Mouse (Mus musculus): Measurements from ENCODE around the gene Lta. TPM values are rescaled to one million over a fixed set of nuclear protein-coding genes. Genes with fewer than 3 reads are reported as not detected.

Gene Lta
- polyA plus RNA-seq, 1 experiment from 2014 or later = 0.14 TPM

DNA sequence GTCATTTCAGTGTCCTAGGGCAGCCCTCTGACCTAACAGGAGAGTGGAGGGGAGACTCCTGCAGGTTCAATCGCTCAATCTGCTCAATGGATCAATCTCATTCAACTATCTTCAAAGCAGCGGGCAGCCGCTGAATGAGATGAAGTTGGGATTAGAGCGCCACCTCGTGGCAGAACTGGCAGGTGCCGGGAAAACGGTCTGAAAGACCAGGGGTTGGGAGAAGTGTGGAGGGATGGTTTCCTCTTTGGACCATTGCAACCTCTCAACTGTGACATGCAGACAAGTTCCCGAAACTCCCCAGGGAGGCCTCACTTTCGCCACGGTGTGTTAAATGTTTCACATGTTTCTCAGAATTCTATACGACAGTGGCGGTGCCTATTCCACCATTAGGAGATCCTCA, 26.9 kb upstream of the Lta start:
- ChIA-PET CTCF (interaction anchor here (0.7 to 20.7 kb wide), 11 partner anchors 9 to 72 kb away, joined by 3 to 239 read pairs (median 4); partner anchors contain the start of genes Aif1 and Ddx39b), POLR2A (interaction anchor here (1.0 to 1.4 kb wide), 2 partner anchors 11 to 57 kb away, joined by 4 to 7 read pairs; no protein-coding TSS in a partner anchor)
- no peak for TF ChIP-seq CTCF (IDR thresholded peaks at IDR 0.05)
- ATAC-seq = no peak
- in situ Hi-C loops (cut with MboI; ENCODE audit: low pct_unique_long_range_greater_than_20kb) = loop anchor here (5.0 to 10.0 kb wide), 2 partner anchors 65 to 217 kb away; partner anchors contain the start of gene Vwa7
- H3K27me3 ChIP-seq = no peaks in the 10 kb centered on the region
- DNase-seq (ENCODE audit: low read depth, low spot score) = no peak

DNA sequence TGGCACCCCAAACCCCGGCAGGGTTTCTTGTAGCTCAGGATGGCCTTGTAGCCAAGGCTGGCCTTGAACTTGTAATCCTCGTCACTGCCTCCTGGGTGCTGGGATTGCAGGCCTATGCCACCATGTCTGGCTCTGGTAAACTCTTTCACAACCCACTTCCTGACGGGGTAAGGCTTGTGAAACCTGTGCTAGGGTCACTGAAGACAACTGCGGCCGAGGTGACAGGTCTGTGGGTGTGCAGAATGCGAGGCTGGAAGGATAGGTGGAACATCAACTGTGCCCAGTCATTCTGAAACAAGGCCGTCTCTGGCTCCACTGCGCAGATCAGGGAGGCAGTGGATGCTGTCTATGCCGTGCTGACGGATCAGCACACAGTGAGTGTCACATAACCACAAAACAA, 25.9 kb upstream of the Lta start:
- DNase-seq (ENCODE audit: low read depth, low spot score) (no peak), ATAC-seq (no peak)
- ChIA-PET POLR2A (interaction anchor here (0.6 kb wide), 1 partner anchor 44 kb away, joined by 3 read pairs; no protein-coding TSS in a partner anchor), CTCF (interaction anchor here (0.7 to 20.7 kb wide), 11 partner anchors 8 to 60 kb away, joined by 3 to 239 read pairs (median 4); partner anchors contain the start of genes Aif1 and Ddx39b)
- no peak for TF ChIP-seq CTCF (IDR thresholded peaks at IDR 0.05)
- in situ Hi-C loops (cut with MboI; ENCODE audit: low pct_unique_long_range_greater_than_20kb) = loop anchor here (5.0 to 10.0 kb wide), 2 partner anchors 64 to 216 kb away; partner anchors contain the start of gene Vwa7
- no peaks in the 10 kb centered on the region for H3K27me3 ChIP-seq

DNA sequence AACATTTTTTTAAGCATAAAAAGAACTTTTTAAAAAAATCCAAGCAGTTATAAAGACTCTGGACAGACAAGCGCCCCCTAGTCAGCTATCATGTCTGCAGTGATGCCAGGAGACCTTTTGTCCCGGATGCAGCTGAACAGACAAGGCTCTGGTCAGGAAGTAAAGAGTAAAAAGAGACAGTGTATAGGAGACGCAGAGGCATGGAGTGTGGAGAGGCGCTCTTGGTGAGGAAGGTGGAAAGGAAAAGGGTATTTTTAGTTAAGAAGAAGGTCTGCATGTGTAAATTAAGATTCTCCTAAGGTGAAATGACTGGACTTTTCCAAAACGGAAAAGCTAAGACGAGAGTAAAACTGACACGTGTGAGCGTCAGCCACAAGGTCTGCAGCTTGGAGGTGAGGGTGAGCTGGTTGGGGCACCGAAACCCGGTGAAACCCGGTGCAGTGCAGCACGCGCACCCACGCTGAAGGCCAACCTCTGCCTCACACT, 21.5 kb upstream of the Lta start:
- no peak for TF ChIP-seq CTCF (IDR thresholded peaks at IDR 0.05)
- no peaks in the 10 kb centered on the region for H3K27me3 ChIP-seq
- ChIA-PET POLR2A (no interaction called here), CTCF (interaction anchor here (0.8 to 20.7 kb wide), 2 partner anchors 48 to 56 kb away, joined by 3 to 239 read pairs; partner anchors contain the start of gene Aif1)
- DNase-seq (ENCODE audit: low read depth, low spot score) (no peak), ATAC-seq (no peak)
- in situ Hi-C loops (cut with MboI; ENCODE audit: low pct_unique_long_range_greater_than_20kb) = no loop called here

DNA sequence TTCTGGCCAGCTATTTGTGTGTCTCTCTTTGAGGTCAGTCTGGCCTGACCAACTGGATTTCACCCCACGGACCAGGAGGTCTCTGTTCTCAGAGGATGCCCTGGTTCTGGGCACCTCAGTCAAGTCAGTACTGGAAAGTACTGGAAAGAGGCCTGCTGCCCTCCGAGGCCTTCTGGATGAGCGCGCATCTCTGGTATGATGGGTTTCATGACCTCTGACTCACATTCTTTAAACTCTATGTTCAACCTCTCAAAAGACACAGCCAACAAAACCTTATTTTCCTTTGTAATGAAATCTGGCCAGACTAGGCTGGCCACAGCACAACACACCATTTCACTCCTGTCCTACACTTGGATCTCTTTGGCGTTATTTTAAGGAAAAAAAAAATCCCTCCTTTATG, 20.3 kb upstream of the Lta start:
- TF ChIP-seq CTCF (IDR thresholded peaks at IDR 0.05) = no peak
- in situ Hi-C loops (cut with MboI; ENCODE audit: low pct_unique_long_range_greater_than_20kb) = no loop called here
- H3K27me3 ChIP-seq = no peaks in the 10 kb centered on the region
- ChIA-PET CTCF (interaction anchor here (0.9 to 20.7 kb wide), 2 partner anchors 47 to 55 kb away, joined by 3 to 239 read pairs; partner anchors contain the start of gene Aif1), POLR2A (no interaction called here)
- DNase-seq (ENCODE audit: low read depth, low spot score) (no peak), ATAC-seq (no peak)

DNA sequence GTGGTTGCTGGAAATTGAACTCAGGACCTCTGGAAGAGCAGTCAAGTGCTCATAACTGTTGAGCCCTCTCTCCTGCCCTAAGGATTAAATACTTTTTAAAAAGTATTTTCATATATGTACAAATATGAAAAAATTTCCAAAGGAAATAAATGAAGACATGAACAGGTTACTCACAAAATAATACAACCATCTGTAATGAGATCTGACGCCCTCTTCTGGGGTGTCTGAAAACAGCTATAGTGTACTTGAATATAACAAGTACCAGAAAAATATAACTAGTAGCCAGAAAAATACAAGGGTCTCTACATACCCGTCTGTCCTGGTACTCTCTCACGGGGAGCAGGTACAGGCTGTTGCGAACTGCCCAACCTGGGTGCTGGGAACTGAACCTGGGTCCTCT, 19.5 kb upstream of the Lta start:
- in situ Hi-C loops (cut with MboI; ENCODE audit: low pct_unique_long_range_greater_than_20kb) = no loop called here
- DNase-seq (ENCODE audit: low read depth, low spot score) (no peak), ATAC-seq (no peak)
- ChIA-PET POLR2A (no interaction called here), CTCF (interaction anchor here (20.7 kb wide), 1 partner anchor 54 kb away, joined by 239 read pairs; the partner anchor contains the start of gene Aif1)
- TF ChIP-seq CTCF (IDR thresholded peaks at IDR 0.05) = no peak
- no peaks in the 10 kb centered on the region for H3K27me3 ChIP-seq

DNA sequence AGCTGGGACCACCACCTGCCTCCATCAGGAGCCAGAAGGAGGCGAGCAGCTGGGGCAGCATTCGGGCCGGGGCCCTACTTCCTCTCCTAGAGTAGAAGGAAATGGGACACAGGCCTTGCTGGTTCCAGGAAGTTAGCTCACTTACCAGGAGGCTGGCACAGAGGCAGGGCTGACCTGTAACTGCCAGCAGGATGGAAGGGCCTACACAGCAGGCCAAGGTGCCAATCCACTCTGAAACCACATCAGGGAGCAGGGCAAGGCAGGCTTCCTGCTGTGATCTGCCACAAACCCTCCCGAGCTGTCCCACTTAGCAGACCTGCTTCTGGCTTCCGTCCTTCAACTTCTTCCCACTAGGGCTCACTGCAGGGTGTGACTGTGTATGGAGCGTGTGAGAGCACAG, 17.1 kb upstream of the Lta start:
- no peaks in the 10 kb centered on the region for H3K27me3 ChIP-seq
- DNase-seq (ENCODE audit: low read depth, low spot score) (no peak), ATAC-seq (no peak)
- CTCF ChIA-PET = interaction anchor here (20.7 kb wide), 1 partner anchor 51 kb away, joined by 239 read pairs; the partner anchor contains the start of gene Aif1
- POLR2A ChIA-PET = no interaction called here
- in situ Hi-C loops (cut with MboI; ENCODE audit: low pct_unique_long_range_greater_than_20kb) = no loop called here
- no peak for TF ChIP-seq CTCF (IDR thresholded peaks at IDR 0.05)

DNA sequence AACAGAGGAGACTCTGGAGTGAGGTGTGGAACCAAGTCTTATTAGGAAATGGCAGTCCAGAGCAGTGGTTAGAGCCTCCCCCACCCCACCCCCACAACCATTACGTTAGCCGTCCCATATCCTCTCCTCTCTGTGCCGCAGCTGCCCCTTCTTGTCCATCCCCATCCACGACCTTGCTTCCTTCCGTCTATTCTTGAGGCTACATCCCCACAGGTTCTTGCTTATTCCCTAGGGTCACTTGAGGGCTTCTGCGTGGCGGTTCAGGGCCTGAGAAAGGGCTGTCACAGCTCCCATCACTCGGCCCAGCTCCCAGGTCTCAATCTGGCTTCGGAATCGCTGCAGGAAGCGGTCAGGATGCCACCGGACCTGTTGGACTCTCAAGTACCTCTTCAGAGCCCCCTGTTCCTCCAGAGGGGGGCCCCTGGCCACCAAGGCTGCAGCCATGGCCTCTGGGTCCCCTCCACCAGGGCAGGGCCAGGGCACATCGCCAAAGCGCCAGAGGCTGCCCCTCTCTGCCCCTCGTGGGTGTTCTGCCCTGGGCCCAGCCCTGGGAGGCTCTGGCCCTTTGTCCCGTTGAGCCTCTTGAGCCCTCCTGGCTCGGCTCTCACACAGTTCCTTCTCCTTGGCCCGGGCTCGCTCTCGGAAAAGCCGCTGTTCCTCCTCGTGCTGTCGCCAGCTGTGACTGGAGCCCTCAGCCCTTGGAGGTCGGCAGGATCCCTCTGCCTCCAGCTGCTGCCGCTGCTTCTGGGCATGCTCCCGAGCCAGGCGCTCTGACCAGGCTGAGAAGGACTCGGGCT, 15.2 kb upstream of the Lta start, which contains the start of gene Gm16181:
Gene Gm16181, plus strand, starts transcription at position 679 of the 797 bp plus-strand sequence.
- ChIA-PET CTCF (interaction anchor here (1.2 kb wide), 1 partner anchor 11 kb away, joined by 4 read pairs; no protein-coding TSS in a partner anchor), POLR2A (interaction anchor here (1.1 kb wide), 1 partner anchor 50 kb away, joined by 3 read pairs; no protein-coding TSS in a partner anchor)
- ATAC-seq (peak; percentile 18), DNase-seq (ENCODE audit: low read depth, low spot score) (no peak)
- no peaks in the 10 kb centered on the region for H3K27me3 ChIP-seq
- TF ChIP-seq CTCF (IDR thresholded peaks at IDR 0.05) = no peak
- in situ Hi-C loops (cut with MboI; ENCODE audit: low pct_unique_long_range_greater_than_20kb) = no loop called here

DNA sequence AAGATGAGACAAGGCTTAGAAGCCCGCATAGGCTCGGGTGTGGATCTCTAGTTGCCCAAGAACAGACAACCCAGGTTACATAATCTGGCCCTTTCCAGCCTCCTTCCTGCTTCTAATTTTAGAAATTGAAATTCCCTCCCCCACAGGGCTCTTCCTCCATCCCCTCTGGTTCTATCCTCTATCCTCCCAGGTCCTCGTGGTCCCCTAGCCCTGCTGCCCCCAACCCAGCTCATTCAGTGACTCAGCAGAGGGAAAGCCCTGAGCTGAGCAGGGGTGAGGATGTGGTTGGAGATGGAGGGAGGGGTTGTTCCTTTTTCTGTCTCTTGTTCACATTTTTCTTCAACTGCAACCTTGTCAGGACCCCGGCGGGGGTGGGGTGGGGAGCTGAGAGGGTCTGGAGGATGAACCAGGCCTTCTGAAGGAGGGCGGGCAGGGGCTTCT, 14.5 kb upstream of the Lta start:
- no peak for TF ChIP-seq CTCF (IDR thresholded peaks at IDR 0.05)
- no peaks in the 10 kb centered on the region for H3K27me3 ChIP-seq
- ChIA-PET POLR2A (interaction anchor here (1.1 kb wide), 1 partner anchor 49 kb away, joined by 3 read pairs; no protein-coding TSS in a partner anchor), CTCF (interaction anchor here (1.2 kb wide), 1 partner anchor 11 kb away, joined by 4 read pairs; no protein-coding TSS in a partner anchor)
- in situ Hi-C loops (cut with MboI; ENCODE audit: low pct_unique_long_range_greater_than_20kb) = no loop called here
- ATAC-seq (no peak), DNase-seq (ENCODE audit: low read depth, low spot score) (no peak)

DNA sequence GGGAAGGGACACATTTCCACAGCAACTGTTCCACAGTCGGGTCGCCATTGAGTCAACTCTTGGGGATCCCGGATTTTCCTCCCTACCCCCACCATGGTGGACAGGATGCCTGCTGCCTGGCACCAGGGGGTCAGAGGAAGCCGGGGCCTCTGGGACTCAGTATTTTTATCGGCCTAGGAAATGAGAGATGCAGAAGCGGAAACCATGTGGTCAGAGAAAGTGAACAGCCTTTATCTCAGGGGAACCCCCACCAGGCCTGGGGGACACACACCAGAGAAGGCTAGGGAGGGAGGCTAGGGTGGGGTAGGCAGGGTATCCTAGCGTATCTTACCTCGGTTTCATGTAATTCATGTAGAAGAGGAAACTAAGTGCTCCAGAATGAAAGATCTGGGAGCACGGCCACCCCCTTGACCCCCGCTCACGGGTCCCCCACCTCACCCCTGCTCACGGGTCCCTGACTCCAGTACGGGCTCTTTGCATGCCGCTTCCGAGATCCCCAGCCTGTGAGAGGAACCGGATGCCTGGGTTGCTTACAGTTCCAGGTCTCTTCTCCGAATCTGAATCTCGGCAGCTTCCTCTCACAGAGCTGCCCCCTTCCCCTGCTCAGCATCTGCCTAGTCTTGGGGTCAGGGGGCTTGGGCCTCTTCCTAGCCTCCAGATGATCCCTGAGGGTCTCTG, 13.5 kb upstream of the Lta start:
- no peak for TF ChIP-seq CTCF (IDR thresholded peaks at IDR 0.05)
- ATAC-seq (no peak), DNase-seq (ENCODE audit: low read depth, low spot score) (no peak)
- ChIA-PET POLR2A (no interaction called here), CTCF (no interaction called here)
- in situ Hi-C loops (cut with MboI; ENCODE audit: low pct_unique_long_range_greater_than_20kb) = no loop called here
- no peaks in the 10 kb centered on the region for H3K27me3 ChIP-seq

DNA sequence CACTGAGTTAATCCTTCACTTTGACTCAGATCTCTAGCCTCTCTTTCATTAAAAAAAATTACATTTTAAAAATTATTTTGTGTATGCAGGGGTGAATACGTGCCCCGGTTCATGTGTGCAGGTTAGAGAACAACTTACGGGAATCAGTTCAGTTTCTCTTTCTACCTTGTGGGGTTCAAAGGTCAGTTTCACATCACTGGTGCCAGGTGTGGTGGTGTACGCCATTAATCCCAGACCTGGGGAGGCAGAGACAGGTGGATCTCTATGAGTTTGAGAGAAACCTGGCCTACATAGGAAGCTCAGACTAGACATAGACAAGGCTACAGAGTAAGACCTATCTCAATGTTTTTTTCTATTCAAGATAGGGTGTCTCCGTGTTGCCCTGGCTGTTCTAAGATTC, 7.9 kb upstream of the Lta start:
- in situ Hi-C loops (cut with MboI; ENCODE audit: low pct_unique_long_range_greater_than_20kb) = no loop called here
- ATAC-seq (no peak), DNase-seq (ENCODE audit: low read depth, low spot score) (no peak)
- ChIA-PET CTCF (no interaction called here), POLR2A (no interaction called here)
- TF ChIP-seq CTCF (IDR thresholded peaks at IDR 0.05) = no peak
- H3K27me3 ChIP-seq = no peaks in the 10 kb centered on the region
